Mouse (Mus musculus) bone marrow, adult 2 months (tissue): ENCODE results near the gene Scn8a. TPM values are rescaled to one million over a fixed set of nuclear protein-coding genes. Genes with fewer than 3 reads are reported as not detected.
A peak's percentile ranks its signal among the peaks of the same experiment; 100 is the strongest.

Experiments used
- H3K27ac ChIP-seq: fragments of 200-500 bp; 2 replicates; pipeline ENCODE4 v1.5.1; 2012; ENCODE audit warnings: low read depth, mild to moderate bottlenecking, control low read depth, inconsistent platforms, low read length; ENCODE audit not compliant: control insufficient read depth, poor library complexity, insufficient read depth
- H3K4me1 ChIP-seq: fragments of 200-500 bp; 2 replicates; pipeline ENCODE4 v1.6.1; 2011; ENCODE audit warnings: low read length; ENCODE audit not compliant: control insufficient read depth, insufficient read depth
- H3K4me3 ChIP-seq: fragments of 200-500 bp; replicated peaks from 2 replicates; pipeline ENCODE3; 2011; ENCODE audit warnings: mild to moderate bottlenecking, low read depth, low read length, control low read depth; ENCODE audit not compliant: control insufficient read depth
- CTCF ChIP-seq: fragments of 200-500 bp; IDR thresholded peaks from 2 replicates; pipeline ENCODE4 v1.5.1; 2011; ENCODE audit warnings: low read length, control low read depth; ENCODE audit not compliant: control insufficient read depth, insufficient read depth
- POLR2A ChIP-seq: fragments of 200-500 bp; IDR thresholded peaks from 2 replicates; pipeline ENCODE4 v1.6.1; 2011; ENCODE audit warnings: low read depth, mild to moderate bottlenecking, control low read depth, low read length, borderline replicate concordance; ENCODE audit not compliant: control insufficient read depth
- WGBS: fragments of 180-500 bp; shearing (Covaris S2); methylation state at CpG from one replicate; pipeline ENCODE4 v1.1.7; 2018; 5-methylcytosine and 5-hydroxymethylcytosine counted together
- polyA plus RNA-seq: library from polyadenylated mRNA; stranded (reverse); fragments of >200 nt; gene quantifications from 2 replicates; pipeline ENCODE4 v1.2.4, GENCODE M21; 2011; ENCODE audit warnings: low replicate concordance; ENCODE audit not compliant: missing spikeins, insufficient read depth, insufficient read length

Gene Scn8a
- polyA plus RNA-seq, 1 experiment: not detected

GRCm38 (mm10) chr15:100984154-100984893, 114.7 kb downstream of the Scn8a start:
- TF ChIP-seq CTCF: no peak
- TF ChIP-seq POLR2A: no peak
- WGBS: 14% methylated on average over 12 of the region's 12 CpGs

GRCm38 (mm10) chr15:100986479-100986878, 116.8 kb downstream of the Scn8a start:
- Histone ChIP-seq H3K4me3 (no peak overlapping the region), H3K27ac (no peak overlapping the region), H3K4me1 (no peaks in the 10 kb centered on the region)
- 58% methylated on average over 10 of the region's 10 CpGs for WGBS
- TF ChIP-seq POLR2A: no peak

More at GRCm38 (mm10) chr15:100984154-100984893, 114.7 kb downstream of the Scn8a start:
- Histone ChIP-seq H3K27ac (no peak overlapping the region), H3K4me1 (no peaks in the 10 kb centered on the region), H3K4me3 (no peak overlapping the region)

- Histone ChIP-seq H3K4me3 (no peak overlapping the region), H3K4me1 (no peaks in the 10 kb centered on the region), H3K27ac (no peak overlapping the region)
- TF ChIP-seq CTCF (no peak), POLR2A (no peak)
- WGBS: 75% methylated on average over 1 of the region's 1 CpGs
Observed at GRCm38 (mm10) chr15:100987031-100987430, 117.4 kb downstream of the Scn8a start.

GRCm38 (mm10) chr15:100990283-100990682, 120.6 kb downstream of the Scn8a start:
- Histone ChIP-seq H3K27ac (no peak overlapping the region), H3K4me3 (no peak overlapping the region), H3K4me1 (no peaks in the 10 kb centered on the region)
- 85% methylated on average over 10 of the region's 10 CpGs for WGBS
- TF ChIP-seq CTCF: no peak
- TF ChIP-seq POLR2A: no peak

- Histone ChIP-seq H3K4me1 (no peaks in the 10 kb centered on the region), H3K27ac (no peak overlapping the region), H3K4me3 (no peak overlapping the region)
- TF ChIP-seq CTCF (peak; percentile 33; the same call in 1 of the 2 replicates), POLR2A (no peak)
- 7% methylated on average over 4 of the region's 4 CpGs for WGBS
Observed at GRCm38 (mm10) chr15:100997090-100997489, 127.4 kb downstream of the Scn8a start.

- TF ChIP-seq CTCF (no peak), POLR2A (no peak)
- WGBS: 84% methylated on average over 1 of the region's 1 CpGs
- Histone ChIP-seq H3K4me3 (no peak overlapping the region), H3K4me1 (no peaks in the 10 kb centered on the region), H3K27ac (no peak overlapping the region)
Observed at GRCm38 (mm10) chr15:101001685-101002084, 132.0 kb downstream of the Scn8a start.

- 71% methylated on average over 3 of the region's 3 CpGs for WGBS
- H3K4me3 ChIP-seq: no peak overlapping the region
- TF ChIP-seq POLR2A (no peak), CTCF (no peak)
- H3K27ac ChIP-seq: no peak overlapping the region
- no peaks in the 10 kb centered on the region; the same call in 1 of the 2 replicates for H3K4me1 ChIP-seq
Observed at GRCm38 (mm10) chr15:101002466-101002865, 132.8 kb downstream of the Scn8a start.

- Histone ChIP-seq H3K4me3 (no peak overlapping the region), H3K27ac (no peak overlapping the region), H3K4me1 (no peaks in the 10 kb centered on the region; the same call in 1 of the 2 replicates)
- TF ChIP-seq CTCF (no peak), POLR2A (no peak)
- 76% methylated on average over 3 of the region's 3 CpGs for WGBS
Observed at GRCm38 (mm10) chr15:101004538-101004937, 134.9 kb downstream of the Scn8a start.

GRCm38 (mm10) chr15:101005717-101006116, 136.1 kb downstream of the Scn8a start:
- TF ChIP-seq POLR2A (no peak), CTCF (no peak)
- Histone ChIP-seq H3K4me1 (no peaks in the 10 kb centered on the region; the same call in 1 of the 2 replicates), H3K4me3 (no peak overlapping the region), H3K27ac (no peak overlapping the region)
- 71% methylated on average over 8 of the region's 8 CpGs for WGBS
